Mouse (Mus musculus): ENCODE results near the gene Aqr. TPM values are rescaled to one million over a fixed set of nuclear protein-coding genes. Genes with fewer than 3 reads are reported as not detected.

Gene Aqr
- total RNA-seq, 2 experiments from 2014 or later = 12.5 to 16.8 TPM

DNA sequence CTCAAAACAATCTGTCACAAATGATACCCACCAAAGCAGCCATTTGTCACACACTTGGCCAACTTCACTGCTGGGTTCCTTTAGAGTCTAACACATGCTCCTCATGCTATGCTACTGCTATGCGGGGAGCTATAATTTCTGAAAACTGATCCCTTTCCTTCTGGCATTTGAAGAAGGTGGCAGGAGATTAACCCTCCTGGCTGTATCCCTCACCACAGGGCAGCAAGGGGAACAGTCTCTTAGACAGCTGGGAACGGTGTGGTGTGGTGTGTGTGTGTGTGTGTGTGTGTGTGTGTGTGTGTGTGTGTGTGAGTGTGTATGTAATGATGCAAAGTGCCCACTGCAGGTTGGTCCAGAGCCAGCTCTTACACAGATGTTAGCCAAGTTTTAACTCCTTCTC is 51.0 kb downstream of the Aqr start:
- no peak for DNase-seq

DNA sequence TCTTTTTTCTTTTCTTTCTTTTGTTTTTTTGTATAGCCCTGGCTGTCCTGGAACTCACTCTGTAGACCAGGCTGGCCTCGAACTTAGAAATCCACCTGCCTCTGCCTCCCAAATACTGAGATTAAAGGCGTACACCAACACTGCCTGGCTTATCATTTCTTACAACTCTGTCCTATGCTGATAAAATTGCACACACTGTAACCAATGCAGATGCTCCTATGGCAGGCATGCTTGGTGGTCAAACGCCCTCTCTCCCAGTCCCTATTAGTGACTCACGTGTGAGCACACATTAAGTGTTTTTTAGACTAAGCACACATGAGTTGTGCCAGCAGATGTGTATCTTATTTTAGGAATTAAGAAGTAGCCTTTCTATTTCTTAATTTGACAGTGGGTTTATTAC is 53.5 kb downstream of the Aqr start:
- DNase-seq = no peak

DNA sequence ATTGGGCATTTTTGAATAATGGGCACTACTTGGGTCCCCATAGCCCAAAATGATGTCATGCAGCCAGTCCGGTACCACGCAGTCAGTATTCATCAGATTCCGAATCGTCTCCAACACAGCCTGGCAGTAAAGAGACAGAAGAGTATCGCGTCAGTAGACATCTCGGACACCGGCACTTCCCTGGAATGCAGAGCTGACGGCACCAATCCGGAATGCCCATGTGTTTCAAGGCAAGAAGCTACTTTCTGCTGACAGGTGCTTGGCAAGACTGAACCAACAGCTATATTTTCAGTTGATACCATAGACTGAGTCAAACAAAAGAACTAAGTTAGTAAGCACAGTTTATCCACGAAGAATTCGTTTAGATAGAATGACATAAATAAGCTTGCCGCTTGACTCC is 56.2 kb downstream of the Aqr start:
- DNase-seq = no peak

DNA sequence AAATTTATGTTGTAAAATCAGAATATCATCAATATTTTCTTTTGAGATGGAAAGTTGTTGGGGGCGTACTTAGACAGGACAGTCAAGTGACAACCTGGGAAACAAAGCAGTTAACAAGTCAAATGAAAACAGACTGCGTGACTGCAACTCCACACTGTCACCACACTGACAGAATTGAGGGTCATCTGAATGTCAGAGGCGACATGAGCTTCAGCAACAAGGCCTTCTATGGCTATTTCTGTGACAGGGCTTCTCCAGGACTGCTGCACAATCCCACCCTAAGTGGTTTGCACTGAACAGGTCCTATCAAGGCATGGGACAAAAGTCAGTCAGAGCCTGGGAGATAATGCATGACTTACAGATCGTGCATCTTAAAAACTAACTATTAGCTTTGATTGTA is 63.5 kb downstream of the Aqr start:
- DNase-seq = no peak

DNA sequence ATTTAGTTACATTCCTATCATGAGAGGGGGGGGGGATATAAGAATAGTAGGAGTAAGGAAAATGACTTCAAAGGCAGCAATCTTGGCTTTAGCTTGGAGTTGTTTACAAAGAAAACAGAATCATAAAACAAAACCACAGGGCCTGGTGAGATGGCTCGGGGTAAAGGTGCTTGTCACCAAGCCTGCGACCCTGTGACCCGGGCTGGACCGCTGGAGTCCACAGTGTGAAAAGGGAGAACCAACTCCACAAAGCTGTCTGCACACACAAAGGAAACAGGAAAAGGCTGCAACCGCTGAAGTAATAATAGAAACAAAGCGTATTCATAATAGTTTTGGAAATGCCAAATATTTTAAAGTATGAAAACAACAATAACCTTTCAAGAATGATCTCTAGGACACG is 67.4 kb downstream of the Aqr start:
- DNase-seq = no peak

DNA sequence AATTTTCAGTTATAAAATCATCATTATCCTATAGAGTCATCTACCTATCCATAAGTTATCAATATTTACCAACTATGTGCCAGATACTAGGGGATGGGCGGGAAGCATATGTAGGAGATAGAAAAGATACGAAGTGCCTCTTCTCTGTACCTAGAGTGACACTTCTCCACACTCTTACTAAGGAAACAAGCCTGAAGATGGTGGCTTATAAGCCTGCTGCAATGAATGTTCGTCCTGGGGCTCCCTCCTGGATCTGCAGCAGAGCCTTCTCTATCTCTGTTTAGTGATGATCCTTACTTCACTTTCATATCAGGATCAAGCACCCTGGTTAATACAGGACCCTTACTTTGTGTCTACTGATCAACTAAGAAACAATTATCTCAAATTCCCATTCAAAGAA is 69.2 kb downstream of the Aqr start:
- DNase-seq = no peak

DNA sequence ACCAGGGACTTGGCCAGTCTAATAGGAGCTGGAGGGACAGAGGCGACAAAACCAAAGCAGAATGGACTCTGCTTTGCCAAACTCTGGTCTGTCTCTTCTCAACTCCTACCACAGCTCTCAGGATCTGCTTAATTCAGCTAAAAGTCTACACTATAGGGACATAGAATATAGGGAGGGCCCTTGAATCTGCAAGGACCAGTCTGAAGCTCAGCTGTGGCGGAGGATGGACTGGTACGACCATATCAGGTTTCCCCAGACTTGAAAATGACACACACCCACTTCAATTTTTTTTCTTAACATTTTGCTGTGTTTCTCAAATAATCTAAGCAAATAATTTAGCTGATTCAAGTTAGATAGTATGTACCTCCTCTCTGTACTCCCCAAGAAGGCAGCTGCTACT is 69.6 kb downstream of the Aqr start:
- no peak for DNase-seq

DNA sequence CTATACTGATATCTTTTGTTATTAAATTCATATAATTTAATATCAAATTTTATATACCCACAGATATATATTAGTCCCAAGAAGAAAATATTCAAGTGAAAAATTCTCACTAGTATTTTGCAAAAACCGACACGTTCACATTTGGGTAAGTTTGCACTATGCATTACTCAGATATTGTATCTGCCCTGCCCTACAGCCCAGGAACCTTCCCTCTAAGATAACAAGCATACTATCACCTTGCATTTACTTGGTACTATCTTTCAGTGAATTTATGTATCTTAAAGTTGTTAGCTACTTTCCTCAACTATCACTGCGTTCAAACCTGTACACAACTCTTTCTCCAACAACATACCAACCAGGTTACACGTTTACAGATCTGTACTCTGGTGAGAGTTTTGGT is 71.3 kb downstream of the Aqr start:
- DNase-seq = no peak

DNA sequence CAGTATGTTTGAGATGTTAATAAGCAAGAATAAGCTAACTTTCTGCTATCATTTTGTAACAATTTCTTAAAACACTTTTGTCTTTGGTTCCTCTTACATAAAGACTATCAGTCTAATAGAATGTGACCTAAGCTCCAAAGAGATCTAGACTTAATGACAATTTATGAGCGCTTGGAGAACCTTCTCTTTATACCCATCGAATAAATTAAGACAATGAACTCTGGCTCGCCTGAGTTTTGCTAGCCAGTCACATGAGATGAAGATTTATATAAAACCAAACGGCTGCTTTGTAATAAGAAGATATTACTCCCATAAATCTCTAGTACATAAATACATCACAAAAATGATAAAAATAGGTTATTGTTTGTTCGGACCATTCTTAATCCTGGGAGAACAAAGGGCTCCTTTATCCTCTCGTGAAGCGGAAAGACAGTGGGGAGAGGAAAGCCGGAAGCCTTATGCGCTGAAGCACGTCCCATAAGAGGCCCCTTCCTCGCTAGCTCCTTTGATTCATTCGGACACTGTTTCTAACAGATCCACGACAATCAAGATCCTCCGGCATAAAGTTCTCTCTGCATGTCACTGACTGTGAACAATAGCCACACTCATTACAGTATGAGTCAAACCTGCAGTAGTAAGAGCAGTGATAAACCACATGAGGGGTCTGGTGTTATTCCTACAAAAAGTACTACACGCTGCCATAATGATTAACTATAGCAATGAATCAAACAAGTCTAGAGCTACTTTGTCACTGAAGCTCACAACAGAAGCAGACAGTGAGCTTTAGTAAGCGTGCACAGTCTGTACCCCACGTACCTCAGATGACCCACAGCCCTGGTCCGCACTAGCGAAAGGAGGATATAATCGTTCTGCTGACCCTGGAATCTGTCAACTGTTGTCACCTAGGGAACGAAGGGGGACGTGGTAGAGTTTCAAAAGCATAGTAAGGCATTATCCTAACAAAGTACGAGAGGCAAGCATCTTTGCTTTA is 79.2 kb downstream of the Aqr start:
- no peak for DNase-seq

DNA sequence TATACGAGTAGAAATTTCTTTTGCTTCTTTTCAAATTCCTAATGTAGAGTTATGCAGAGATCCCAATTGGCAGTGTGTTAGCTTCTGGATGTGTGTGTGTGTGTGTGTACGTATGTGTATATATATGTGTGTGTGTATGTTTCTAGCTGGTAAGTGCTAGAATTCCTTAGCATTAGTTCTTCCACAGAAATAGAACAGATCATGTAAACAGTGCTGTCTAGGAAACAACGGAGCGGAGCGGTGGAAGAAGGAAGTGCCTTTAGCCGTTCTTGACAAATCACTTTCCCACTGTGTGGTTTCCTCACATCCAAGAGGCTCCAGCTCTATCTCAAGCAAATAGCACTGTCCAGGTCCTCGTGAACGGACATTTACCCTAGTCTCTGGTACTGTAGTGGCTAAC is 80.4 kb downstream of the Aqr start:
- DNase-seq = no peak

DNA sequence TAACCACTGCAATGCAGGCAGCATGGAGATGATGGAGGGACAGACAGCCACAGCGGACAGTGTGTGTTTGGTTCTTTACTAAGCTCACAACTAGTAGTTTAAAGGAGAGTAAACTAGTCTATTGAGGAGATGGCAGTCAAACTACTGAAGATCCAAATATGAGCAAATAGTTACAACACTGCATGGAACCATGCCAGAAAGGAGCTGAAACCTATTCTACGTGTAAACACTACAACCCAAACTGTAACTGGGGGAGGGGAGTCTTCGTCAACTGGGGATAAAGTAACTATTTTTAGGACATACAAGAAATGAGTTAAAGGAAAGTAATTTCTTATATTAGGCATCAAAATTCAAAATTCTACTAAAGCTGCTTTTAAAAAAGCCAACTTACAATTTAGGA is 84.4 kb downstream of the Aqr start:
- no peak for DNase-seq

DNA sequence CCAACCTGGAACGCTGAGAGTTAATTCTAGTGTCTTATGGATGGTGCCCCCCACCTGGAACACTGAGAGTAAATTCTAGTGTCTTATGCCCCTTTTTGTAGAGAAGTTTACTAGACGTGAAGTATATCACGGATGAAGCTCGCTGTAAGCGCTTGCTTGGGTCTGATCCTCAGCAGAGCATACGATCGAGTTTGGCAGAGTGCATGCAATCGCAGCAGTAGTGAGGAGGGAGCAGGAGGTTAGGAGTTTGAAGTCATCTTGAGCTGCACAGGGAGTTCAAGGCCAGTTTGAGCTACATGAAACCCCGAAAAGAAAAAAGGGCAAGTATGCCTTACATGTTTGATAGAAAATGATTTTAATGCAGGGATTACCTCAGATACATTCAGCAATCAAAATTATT is 86.0 kb downstream of the Aqr start:
- no peak for DNase-seq

DNA sequence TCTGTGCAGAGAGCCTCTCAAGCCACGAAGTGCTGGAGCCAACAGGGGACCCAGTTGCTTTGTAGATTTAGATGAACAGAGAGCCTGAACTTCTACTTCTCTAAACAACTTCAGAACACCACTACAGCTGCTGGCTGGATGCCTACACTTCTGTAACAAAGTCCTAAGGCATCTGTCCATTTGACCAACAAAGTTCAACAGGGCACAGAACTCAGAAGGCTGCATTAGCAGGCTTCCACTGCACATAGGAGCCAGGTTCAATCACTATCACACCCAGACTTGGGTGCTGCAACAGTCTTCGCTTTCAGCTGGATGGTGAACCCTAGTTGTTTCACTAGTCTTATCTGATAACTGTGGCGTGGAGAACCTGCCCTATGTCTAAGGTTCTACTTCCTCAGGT is 87.0 kb downstream of the Aqr start:
- no peak for DNase-seq

DNA sequence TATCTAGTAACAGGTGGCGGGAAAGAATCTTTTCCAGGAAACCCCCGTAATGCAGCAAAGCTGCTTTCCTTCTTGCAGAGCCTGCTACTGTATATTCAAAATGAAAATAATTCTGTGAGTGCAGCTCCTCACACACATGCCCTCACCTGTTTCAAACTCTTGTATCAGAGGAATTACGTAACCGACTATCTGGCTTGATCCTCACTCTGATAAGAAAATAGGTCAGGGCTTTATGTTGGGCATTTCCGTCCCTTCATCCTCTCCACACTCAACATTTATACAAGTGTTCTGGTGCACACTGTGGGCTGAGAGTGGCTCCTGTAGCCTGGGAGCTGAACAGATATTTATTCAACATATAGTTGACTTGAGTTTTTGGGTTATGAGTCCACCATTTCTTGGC is 87.7 kb downstream of the Aqr start:
- DNase-seq = no peak

DNA sequence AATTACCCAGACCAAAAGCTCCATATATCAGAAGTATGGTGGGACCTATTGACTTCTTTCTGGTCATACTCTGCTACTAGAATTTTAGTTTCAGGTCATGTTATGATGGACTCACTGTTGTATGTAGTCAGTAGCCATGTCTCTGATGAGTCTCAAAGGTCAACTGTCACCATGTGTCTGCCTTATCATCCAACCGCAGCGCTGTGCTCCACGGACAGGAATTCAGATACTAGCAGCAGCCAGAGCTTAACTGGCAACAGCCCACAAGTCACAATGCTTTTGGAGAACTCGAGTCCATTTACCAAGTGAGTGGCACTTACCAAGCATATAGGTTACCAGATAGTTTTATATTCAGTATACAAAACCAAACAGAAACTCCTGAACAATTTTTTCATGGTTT is 89.2 kb downstream of the Aqr start:
- DNase-seq = no peak

DNA sequence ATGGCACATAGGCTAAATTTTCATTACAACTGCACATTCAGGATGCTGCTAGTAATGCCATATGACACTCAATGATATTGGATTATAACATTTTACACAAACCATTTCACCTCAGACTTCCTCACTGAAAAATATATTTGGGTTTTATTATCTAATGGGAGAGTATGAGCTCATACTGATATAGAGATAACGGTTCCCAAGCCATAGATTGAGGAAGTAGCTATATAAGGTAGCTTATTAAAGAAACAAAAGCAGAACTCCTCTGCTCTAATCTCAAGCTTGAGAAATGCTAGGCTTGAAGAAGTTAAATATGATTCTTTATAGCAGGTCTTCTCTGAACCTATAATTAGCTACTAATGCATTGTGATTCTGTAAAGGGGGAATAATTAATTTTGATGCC is 90.3 kb downstream of the Aqr start:
- DNase-seq = no peak

DNA sequence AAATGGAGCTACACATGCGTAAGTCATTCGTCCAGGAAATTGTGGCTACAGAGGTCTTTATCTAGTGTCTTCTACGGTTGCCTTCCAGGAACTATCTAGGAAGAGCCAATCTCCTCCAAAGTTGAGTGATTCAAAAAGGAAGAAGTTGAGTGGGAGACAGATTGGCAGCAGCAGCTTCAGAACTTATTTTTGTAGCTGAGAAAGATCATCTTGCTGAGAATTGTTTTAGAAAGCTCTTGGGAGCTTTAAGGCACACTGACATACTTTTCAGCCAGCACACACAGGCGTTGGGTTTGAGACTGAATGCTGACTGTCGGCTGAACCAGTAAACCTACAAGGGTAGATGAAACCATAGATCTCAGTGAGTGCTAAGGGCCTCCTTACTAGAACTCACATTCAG is 91.5 kb downstream of the Aqr start:
- DNase-seq = no peak

DNA sequence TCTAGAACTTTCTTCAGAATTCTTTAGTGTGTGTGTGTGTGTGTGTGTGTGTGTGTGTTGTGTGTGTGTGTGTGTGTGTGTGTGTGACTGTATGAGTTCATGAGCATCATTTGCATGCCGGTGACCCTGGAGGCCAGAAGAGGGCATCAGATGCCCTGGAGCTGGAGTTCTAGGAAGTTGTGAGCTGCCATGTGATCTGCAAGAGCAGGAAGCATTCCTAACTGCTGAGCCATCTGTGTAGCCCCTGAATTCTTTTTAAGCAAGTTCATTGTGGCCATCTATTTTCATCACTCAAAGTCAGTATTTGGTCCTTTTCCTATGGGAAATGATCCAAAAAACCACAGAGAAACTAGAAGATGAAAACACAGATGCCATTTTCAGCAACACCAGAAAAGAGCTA is 92.1 kb downstream of the Aqr start:
- DNase-seq = no peak

DNA sequence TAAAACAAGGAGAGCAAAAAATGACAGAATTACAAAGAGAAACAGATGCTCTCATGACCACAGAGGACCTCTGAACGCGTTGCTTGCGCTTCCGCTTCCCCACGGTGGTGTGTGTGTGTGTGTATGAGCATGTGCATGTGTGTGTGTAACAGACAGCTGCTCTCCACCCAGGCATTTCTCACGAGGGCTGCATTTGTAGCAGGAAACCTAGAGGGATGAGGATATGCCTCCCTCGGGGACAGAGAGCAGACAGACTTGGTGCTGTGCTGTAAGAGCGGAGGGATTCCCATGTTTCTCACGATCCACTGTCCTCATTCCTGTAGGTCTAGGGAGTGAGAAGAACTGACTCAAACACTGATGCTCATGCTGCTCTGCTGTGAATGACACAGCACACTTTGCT is 93.2 kb downstream of the Aqr start:
- DNase-seq = no peak

DNA sequence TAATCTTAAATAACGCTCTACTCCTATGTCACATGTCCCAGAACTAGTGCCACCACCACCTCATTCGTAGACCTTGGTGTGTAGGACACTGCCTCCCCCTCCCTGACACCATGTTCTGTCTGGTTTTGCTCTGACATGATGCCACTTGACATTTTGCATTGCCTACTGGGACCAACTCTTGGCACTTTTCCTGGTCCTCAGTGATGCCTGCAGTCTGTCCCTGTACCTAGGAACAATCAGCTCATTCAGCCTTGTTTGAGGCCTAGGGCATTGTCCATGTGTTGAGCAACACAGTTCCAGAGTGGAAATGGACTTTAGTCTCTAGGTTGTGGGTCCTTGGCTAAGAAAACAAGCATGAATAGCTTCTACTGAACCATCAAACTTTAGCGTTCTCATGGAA is 97.0 kb downstream of the Aqr start:
- no peak for DNase-seq

DNA sequence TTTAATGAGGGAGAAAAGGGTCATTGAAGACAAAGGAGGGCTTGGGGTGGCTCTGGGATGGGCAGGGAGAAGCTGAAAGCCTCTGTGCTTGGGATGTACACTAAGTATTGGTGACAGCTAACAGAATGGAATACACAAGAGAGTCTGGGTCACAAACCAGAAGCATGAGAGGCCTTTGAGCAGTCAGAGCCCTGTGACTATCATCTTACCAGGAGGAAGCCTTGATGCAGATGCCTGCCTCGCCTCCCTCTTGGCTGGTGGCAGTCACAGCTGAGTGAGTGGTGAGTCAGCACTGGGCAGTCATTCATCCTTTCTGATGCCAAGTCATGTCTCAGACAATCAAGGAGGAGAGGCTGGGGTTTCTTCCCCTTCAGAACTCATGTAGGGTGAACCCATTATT is 99.6 kb downstream of the Aqr start:
- no peak for DNase-seq

DNA sequence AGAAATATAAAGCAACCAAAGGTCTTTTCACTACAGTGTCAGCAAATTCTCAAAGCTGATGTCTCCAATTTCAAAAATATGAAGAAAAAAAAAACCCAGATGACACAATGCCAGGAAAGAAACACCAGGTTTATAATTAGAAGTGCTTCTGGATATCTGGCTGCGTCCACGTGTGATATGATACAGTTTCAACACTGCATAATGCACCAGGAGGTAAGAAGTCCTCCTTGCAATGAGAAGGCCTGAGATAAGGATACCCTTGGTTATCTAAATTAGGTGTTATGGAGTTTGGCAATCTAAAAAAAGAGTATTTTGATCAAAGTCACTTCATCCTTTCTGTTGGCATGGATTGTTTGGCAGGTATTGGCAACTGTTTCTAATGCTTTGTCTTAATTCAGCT is 114.9 kb downstream of the Aqr start:
- DNase-seq = no peak

DNA sequence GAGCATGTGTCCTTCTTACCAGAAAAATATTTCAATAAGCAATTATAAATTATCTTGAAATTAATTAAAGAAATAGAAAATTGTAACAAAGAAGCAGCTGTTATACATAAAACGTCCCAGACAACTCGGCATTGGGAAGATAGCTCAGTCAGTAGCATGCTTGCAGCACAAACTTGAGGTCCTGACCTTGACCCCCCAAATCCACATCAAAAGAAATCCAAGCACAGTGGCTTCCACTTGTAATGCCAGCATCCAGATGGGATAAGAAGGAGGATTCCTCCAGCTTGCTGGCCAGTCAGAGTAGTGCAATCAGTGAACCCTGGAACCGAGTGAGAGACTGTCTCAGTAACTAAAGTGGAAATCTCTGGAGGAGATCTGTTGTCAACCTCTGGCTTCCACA is 120.6 kb downstream of the Aqr start:
- DNase-seq = no peak

DNA sequence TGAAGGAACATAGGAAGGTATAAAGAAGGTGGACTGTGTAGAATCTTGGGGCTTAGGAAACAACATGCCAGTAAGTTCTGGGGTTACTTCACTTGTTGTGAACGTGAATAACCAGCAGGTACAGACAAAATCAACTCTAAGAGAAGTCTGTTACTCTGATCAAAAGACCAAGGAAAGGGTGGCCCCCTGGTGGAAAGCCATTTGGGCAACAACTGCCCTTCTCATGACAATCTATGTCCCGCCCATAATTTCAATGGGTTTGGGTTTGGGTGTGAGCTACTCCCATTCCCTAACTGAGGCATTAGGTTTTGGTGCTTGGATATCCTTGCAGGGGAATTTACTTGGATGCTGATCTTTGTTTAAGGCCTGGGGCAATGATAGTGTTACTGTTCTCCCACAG is 122.8 kb downstream of the Aqr start:
- DNase-seq = no peak
